Mouse (Mus musculus): ENCODE data around the gene Ostn. TPM values are rescaled to one million over a fixed set of nuclear protein-coding genes. Genes with fewer than 3 reads are reported as not detected.

The Ostn gene
- total and polyA plus RNA-seq, 3 experiments = not detected

DNA sequence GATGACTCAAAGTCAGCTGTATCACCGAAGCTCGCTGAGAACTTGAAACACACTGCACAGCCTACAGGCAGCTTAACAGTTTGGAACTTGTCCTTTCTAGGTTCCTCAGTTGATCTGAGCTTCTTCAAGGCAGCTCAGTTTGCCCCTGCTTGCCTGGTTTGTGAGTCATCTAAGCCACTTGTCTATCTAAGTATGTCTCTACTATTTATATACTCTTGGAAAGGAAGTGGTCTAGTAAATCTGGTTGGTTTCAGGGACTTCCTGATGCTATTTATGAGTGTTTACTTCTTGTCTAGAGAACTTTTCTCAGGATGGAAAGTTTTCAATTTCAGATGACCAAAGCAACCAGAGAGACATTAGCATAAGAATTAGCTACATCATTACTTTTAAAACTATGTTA, 19.2 kb downstream of the Ostn start:
- no peak overlapping the region for H3K4me3 ChIP-seq (ENCODE audit: low read depth, low read length)
- no peaks in the 10 kb centered on the region for H3K36me3 ChIP-seq (replicated peaks)
- no peak for ATAC-seq (ENCODE audit: extremely low read depth, insufficient number of reproducible peaks, low FRiP score, poor library complexity, severe bottlenecking)

DNA sequence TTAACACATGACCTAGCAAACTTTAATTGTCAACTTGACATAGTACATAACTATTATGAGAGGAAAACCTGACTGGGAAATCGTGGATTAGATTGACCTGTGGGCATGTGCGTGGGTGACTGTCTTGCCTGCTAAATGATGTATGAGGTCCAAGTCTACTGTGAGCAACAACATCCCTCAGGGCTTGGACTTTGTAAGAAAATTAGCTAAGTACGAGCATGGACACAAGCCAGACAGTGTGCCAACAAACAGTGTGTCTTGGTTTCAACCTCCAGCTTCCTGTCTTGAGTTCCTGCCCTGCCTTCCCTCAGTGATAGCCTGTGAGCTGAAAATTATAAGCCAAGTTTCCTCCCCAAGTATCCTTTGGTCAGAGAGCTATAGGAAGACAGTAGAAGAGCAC, 40.2 kb downstream of the Ostn start:
- ATAC-seq (ENCODE audit: extremely low read depth, insufficient number of reproducible peaks, low FRiP score, poor library complexity, severe bottlenecking) (no peak), DNase-seq (ENCODE audit: low spot score) (no peak)
- Histone ChIP-seq H3K9me3 (replicated peaks) (no peaks in the 10 kb centered on the region), H3K36me3 (replicated peaks) (no peaks in the 10 kb centered on the region), H3K27me3 (ENCODE audit: insufficient read depth, low read length) (peaks cover 5% of the 10 kb centered on the region), H3K4me3 (ENCODE audit: low read depth, low read length) (no peak overlapping the region), H3K4me1 (ENCODE audit: insufficient read depth, low read depth, low read length) (no peaks in the 10 kb centered on the region)
- no peak for TF ChIP-seq POLR2AphosphoS5 (IDR thresholded peaks at IDR 0.05; ENCODE audit: insufficient replicate concordance, low read depth, low read length)
- no peak for TF ChIP-seq GATA2 (IDR thresholded peaks at IDR 0.05; ENCODE audit: borderline replicate concordance, low read depth, low read length)
- TF ChIP-seq GATA1 (IDR thresholded peaks at IDR 0.05; ENCODE audit: borderline replicate concordance, low read length) = no peak
- TF ChIP-seq CTCF (IDR thresholded peaks at IDR 0.05; ENCODE audit: low read depth, low read length) = no peak
- TF ChIP-seq TAL1 (conservative IDR thresholded peaks at IDR 0.05; ENCODE audit: low read depth, low read length) = no peak

More for the DNA sequence above, 19.2 kb downstream of the Ostn start:
- DNase-seq (ENCODE audit: low spot score) = no peak
- TF ChIP-seq CTCF (IDR thresholded peaks at IDR 0.05; ENCODE audit: low read depth, low read length) (no peak), POLR2AphosphoS5 (IDR thresholded peaks at IDR 0.05; ENCODE audit: insufficient replicate concordance, low read depth, low read length) (no peak), GATA1 (IDR thresholded peaks at IDR 0.05; ENCODE audit: borderline replicate concordance, low read length) (no peak), GATA2 (IDR thresholded peaks at IDR 0.05; ENCODE audit: borderline replicate concordance, low read depth, low read length) (no peak), TAL1 (conservative IDR thresholded peaks at IDR 0.05; ENCODE audit: low read depth, low read length) (no peak)
- no peaks in the 10 kb centered on the region for H3K9me3 ChIP-seq (replicated peaks)
- no peaks in the 10 kb centered on the region for H3K27me3 ChIP-seq (ENCODE audit: insufficient read depth, low read length)
- no peaks in the 10 kb centered on the region for H3K4me1 ChIP-seq (ENCODE audit: insufficient read depth, low read depth, low read length)

DNA sequence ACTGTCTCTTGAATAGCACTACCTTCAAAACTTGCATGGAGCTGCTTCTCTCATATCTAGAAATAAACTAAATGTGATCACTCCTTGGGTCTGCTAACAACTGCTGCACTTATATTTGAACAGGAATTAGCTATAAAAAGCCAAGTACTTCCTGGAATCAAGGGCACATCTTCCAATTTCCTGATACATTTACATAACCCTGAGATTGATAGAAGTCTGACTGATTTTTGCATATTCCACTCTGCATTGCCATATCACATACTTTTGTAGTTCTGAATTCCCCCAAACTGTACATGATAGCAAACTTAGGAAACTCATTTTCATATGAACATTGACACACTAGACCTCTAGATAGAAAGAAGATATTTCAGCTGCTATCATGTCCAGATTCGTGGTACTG, 41.1 kb downstream of the Ostn start:
- no peak for TF ChIP-seq GATA1 (IDR thresholded peaks at IDR 0.05; ENCODE audit: borderline replicate concordance, low read length)
- TF ChIP-seq CTCF (IDR thresholded peaks at IDR 0.05; ENCODE audit: low read depth, low read length) = no peak
- no peak for TF ChIP-seq GATA2 (IDR thresholded peaks at IDR 0.05; ENCODE audit: borderline replicate concordance, low read depth, low read length)
- TF ChIP-seq POLR2AphosphoS5 (IDR thresholded peaks at IDR 0.05; ENCODE audit: insufficient replicate concordance, low read depth, low read length) = no peak
- TF ChIP-seq TAL1 (conservative IDR thresholded peaks at IDR 0.05; ENCODE audit: low read depth, low read length) = no peak
- ATAC-seq (ENCODE audit: extremely low read depth, insufficient number of reproducible peaks, low FRiP score, poor library complexity, severe bottlenecking) (no peak), DNase-seq (ENCODE audit: low spot score) (no peak)
- H3K27me3 ChIP-seq (ENCODE audit: insufficient read depth, low read length) = peaks cover 5% of the 10 kb centered on the region
- H3K36me3 ChIP-seq (replicated peaks) = no peaks in the 10 kb centered on the region
- H3K4me3 ChIP-seq (ENCODE audit: low read depth, low read length) = no peak overlapping the region
- H3K9me3 ChIP-seq (replicated peaks) = no peaks in the 10 kb centered on the region
- H3K4me1 ChIP-seq (ENCODE audit: insufficient read depth, low read depth, low read length) = no peaks in the 10 kb centered on the region

DNA sequence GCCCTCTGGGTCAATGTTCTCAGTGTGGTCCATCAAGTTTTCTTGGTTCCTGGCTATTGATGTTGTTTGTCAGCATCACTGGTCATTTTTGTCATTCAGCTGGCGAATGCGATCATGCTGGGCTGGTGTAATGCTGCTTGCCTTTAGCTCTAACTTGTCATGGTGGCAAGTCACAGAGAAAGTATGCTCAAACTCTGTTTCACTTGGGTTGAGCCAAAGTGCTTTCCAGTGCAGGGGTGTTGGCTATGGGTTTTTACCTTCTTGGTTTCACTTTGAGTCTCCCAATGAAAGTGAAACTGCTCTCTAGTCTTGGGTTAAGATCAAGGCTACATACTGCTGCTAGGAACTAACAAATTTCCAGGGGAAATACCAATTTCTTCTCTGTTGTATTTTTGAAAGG, 41.9 kb downstream of the Ostn start:
- Histone ChIP-seq H3K4me1 (ENCODE audit: insufficient read depth, low read depth, low read length) (no peaks in the 10 kb centered on the region), H3K4me3 (ENCODE audit: low read depth, low read length) (no peak overlapping the region), H3K36me3 (replicated peaks) (no peaks in the 10 kb centered on the region), H3K27me3 (ENCODE audit: insufficient read depth, low read length) (peaks cover 5% of the 10 kb centered on the region), H3K9me3 (replicated peaks) (no peaks in the 10 kb centered on the region)
- ATAC-seq (ENCODE audit: extremely low read depth, insufficient number of reproducible peaks, low FRiP score, poor library complexity, severe bottlenecking) (no peak), DNase-seq (ENCODE audit: low spot score) (no peak)
- no peak for TF ChIP-seq CTCF (IDR thresholded peaks at IDR 0.05; ENCODE audit: low read depth, low read length)
- no peak for TF ChIP-seq TAL1 (conservative IDR thresholded peaks at IDR 0.05; ENCODE audit: low read depth, low read length)
- no peak for TF ChIP-seq GATA2 (IDR thresholded peaks at IDR 0.05; ENCODE audit: borderline replicate concordance, low read depth, low read length)
- TF ChIP-seq POLR2AphosphoS5 (IDR thresholded peaks at IDR 0.05; ENCODE audit: insufficient replicate concordance, low read depth, low read length) = no peak
- TF ChIP-seq GATA1 (IDR thresholded peaks at IDR 0.05; ENCODE audit: borderline replicate concordance, low read length) = no peak

DNA sequence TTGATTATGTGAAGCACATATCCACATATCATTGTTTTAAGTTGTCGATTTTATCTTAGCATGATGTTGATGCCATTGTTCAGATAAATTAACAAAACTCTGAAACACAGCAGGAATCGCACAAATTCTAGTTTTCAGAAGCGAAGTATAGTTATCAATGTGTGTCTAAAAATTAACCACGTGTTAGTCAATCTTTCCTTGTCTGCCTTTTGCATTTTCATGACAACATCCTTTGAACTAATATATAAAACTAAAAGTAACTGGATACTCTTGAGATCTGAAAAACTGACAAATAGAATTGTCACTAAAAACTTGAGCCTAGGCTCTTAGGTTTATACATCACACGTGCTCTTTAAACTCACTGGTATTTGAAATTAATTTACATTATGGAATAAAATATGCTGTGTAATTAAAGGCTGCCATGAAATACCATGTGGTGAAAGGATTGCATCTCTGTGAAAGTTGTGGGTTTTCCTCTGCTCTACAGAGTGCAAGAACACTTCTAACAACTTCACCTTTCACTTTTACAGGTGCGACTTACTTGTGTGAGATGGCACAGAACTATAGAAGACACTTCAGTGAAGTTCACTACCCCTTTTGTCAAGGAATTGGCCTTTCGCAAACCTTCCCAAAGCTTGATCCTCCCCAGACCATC, 42.7 kb downstream of the Ostn start:
- TF ChIP-seq TAL1 (conservative IDR thresholded peaks at IDR 0.05; ENCODE audit: low read depth, low read length) (no peak), GATA2 (IDR thresholded peaks at IDR 0.05; ENCODE audit: borderline replicate concordance, low read depth, low read length) (no peak), CTCF (IDR thresholded peaks at IDR 0.05; ENCODE audit: low read depth, low read length) (no peak), GATA1 (IDR thresholded peaks at IDR 0.05; ENCODE audit: borderline replicate concordance, low read length) (no peak), POLR2AphosphoS5 (IDR thresholded peaks at IDR 0.05; ENCODE audit: insufficient replicate concordance, low read depth, low read length) (no peak)
- no peak for DNase-seq (ENCODE audit: low spot score)
- H3K4me1 ChIP-seq (ENCODE audit: insufficient read depth, low read depth, low read length) = no peaks in the 10 kb centered on the region

DNA sequence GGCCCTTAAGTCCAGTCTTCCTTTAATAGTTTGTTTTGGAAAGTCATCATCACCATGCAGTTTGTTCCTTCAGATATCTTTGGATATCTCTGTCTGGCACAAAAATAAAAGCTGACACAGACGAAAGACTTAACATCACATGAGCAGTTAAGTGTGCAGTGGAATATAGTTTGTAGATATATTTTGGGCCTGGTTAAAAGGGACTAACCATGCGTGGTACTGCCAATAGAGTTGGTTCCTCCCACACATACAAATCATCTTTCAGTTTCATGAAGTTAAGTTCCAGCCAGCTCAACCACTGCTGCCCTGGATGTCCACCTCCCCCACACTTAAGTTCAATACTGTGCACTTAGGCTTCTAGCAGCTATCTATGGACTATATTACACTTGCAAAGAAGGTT, 47.2 kb downstream of the Ostn start:
- no peak overlapping the region for H3K4me3 ChIP-seq (ENCODE audit: low read depth, low read length)
- DNase-seq (ENCODE audit: low spot score) (no peak), ATAC-seq (ENCODE audit: extremely low read depth, insufficient number of reproducible peaks, low FRiP score, poor library complexity, severe bottlenecking) (no peak)
- peaks cover 14% of the 10 kb centered on the region for H3K27me3 ChIP-seq (ENCODE audit: insufficient read depth, low read length)
- H3K36me3 ChIP-seq (replicated peaks) = no peaks in the 10 kb centered on the region
- no peaks in the 10 kb centered on the region for H3K4me1 ChIP-seq (ENCODE audit: insufficient read depth, low read depth, low read length)
- H3K9me3 ChIP-seq (replicated peaks) = no peaks in the 10 kb centered on the region
- TF ChIP-seq GATA1 (IDR thresholded peaks at IDR 0.05; ENCODE audit: borderline replicate concordance, low read length) (no peak), POLR2AphosphoS5 (IDR thresholded peaks at IDR 0.05; ENCODE audit: insufficient replicate concordance, low read depth, low read length) (no peak), GATA2 (IDR thresholded peaks at IDR 0.05; ENCODE audit: borderline replicate concordance, low read depth, low read length) (no peak), TAL1 (conservative IDR thresholded peaks at IDR 0.05; ENCODE audit: low read depth, low read length) (no peak), CTCF (IDR thresholded peaks at IDR 0.05; ENCODE audit: low read depth, low read length) (no peak)

More for the DNA sequence above, 42.7 kb downstream of the Ostn start:
- Histone ChIP-seq H3K36me3 (replicated peaks) (no peaks in the 10 kb centered on the region), H3K4me3 (ENCODE audit: low read depth, low read length) (no peak overlapping the region), H3K27me3 (ENCODE audit: insufficient read depth, low read length) (peaks cover 10% of the 10 kb centered on the region), H3K9me3 (replicated peaks) (no peaks in the 10 kb centered on the region)
- ATAC-seq (ENCODE audit: extremely low read depth, insufficient number of reproducible peaks, low FRiP score, poor library complexity, severe bottlenecking) = no peak
